Mouse (Mus musculus): ENCODE data around the gene Rnf17.

Rnf17 gene

GRCm38 (mm10) chr14:56506743-56507142, 104.4 kb downstream of the Rnf17 start:
- ATAC-seq (ENCODE audit: low TSS enrichment), result no peak

- no peak for ATAC-seq (ENCODE audit: low TSS enrichment)
Measured at GRCm38 (mm10) chr14:56512084-56512483, 109.7 kb downstream of the Rnf17 start.

GRCm38 (mm10) chr14:56514775-56515174, 112.4 kb downstream of the Rnf17 start:
- no peak for ATAC-seq (ENCODE audit: low TSS enrichment)

- no peak for ATAC-seq (ENCODE audit: low TSS enrichment)
Measured at GRCm38 (mm10) chr14:56530788-56531187, 128.4 kb downstream of the Rnf17 start.

GRCm38 (mm10) chr14:56544946-56545345, 142.6 kb downstream of the Rnf17 start:
- ATAC-seq (ENCODE audit: low TSS enrichment), result no peak

- no peak for ATAC-seq (ENCODE audit: low TSS enrichment)
Measured at GRCm38 (mm10) chr14:56545491-56545890, 143.1 kb downstream of the Rnf17 start.

- ATAC-seq (ENCODE audit: low TSS enrichment), result no peak
Measured at GRCm38 (mm10) chr14:56550960-56551359, 148.6 kb downstream of the Rnf17 start.

- ATAC-seq (ENCODE audit: low TSS enrichment), result no peak
Measured at GRCm38 (mm10) chr14:56552924-56553323, 150.5 kb downstream of the Rnf17 start.

GRCm38 (mm10) chr14:56553331-56553730, 150.9 kb downstream of the Rnf17 start:
- no peak for ATAC-seq (ENCODE audit: low TSS enrichment)

- no peak for ATAC-seq (ENCODE audit: low TSS enrichment)
Measured at GRCm38 (mm10) chr14:56554716-56555115, 152.3 kb downstream of the Rnf17 start.

GRCm38 (mm10) chr14:56559134-56559533, 156.8 kb downstream of the Rnf17 start:
- ATAC-seq (ENCODE audit: low TSS enrichment), result no peak

- no peak for ATAC-seq (ENCODE audit: low TSS enrichment)
Measured at GRCm38 (mm10) chr14:56567476-56567875, 165.1 kb downstream of the Rnf17 start.

GRCm38 (mm10) chr14:56569041-56569440, 166.7 kb downstream of the Rnf17 start:
- ATAC-seq (ENCODE audit: low TSS enrichment), result no peak

GRCm38 (mm10) chr14:56571310-56572093, 169.1 kb downstream of the Rnf17 start:
- ATAC-seq (ENCODE audit: low TSS enrichment), result peak; percentile 99

- no peak for ATAC-seq (ENCODE audit: low TSS enrichment)
Measured at GRCm38 (mm10) chr14:56572546-56572945, 170.2 kb downstream of the Rnf17 start.
